Mouse (Mus musculus) thymus, postnatal 0 days (tissue): ENCODE data around the gene Pi4k2a. TPM values are rescaled to one million over a fixed set of nuclear protein-coding genes. Genes with fewer than 3 reads are reported as not detected.
A peak's percentile ranks its signal among the peaks of the same experiment; 100 is the strongest.

ENCODE experiments used
- DNase-seq: peaks from one replicate; pipeline ENCODE4 v3.0.0-alpha.2; 2015; ENCODE audit warnings: low spot score
- polyA plus RNA-seq: library from polyadenylated mRNA; unstranded; fragments of >200 nt; fragmentation: Nextera tagmentation; extraction: Ambion mirVana; gene quantifications from 2 replicates; pipeline ENCODE4 v1.2.1, GENCODE M21; 2015

The Pi4k2a gene
- polyA plus RNA-seq, 1 experiment from 2014 or later = 23.3 TPM

- no peak for DNase-seq
These were observed 68.2 kb downstream of the Pi4k2a start for GRCm38 (mm10) chr19:42158246-42159017.

- no peak for DNase-seq
These were observed 73.5 kb downstream of the Pi4k2a start, which contains the start of gene Zfyve27 for GRCm38 (mm10) chr19:42163764-42164163. Zfyve27 (plus strand) TSS chr19:42163951.

- DNase-seq = no peak
These were observed 73.9 kb downstream of the Pi4k2a start for GRCm38 (mm10) chr19:42164188-42164587.

GRCm38 (mm10) chr19:42166130-42166529, 75.9 kb downstream of the Pi4k2a start:
- peak; percentile 82 for DNase-seq

- DNase-seq = no peak
These were observed 76.5 kb downstream of the Pi4k2a start for GRCm38 (mm10) chr19:42166766-42167165.

GRCm38 (mm10) chr19:42167489-42167888, 77.2 kb downstream of the Pi4k2a start:
- no peak for DNase-seq

GRCm38 (mm10) chr19:42169322-42169975, 79.2 kb downstream of the Pi4k2a start:
- DNase-seq = no peak

- DNase-seq = peak; percentile 97
These were observed 80.0 kb downstream of the Pi4k2a start for GRCm38 (mm10) chr19:42170025-42170969.

Other genes starting within 250 kb of the Pi4k2a start
- gene Frat2, start 242.3 kb upstream of the Pi4k2a start, polyA plus RNA-seq = 12.1 and 16.0 TPM in 2 replicates
- 11.3 and 12.4 TPM in 2 replicates for gene Rrp12, start 194.3 kb upstream of the Pi4k2a start, polyA plus RNA-seq
- gene Pgam1, start 178.5 kb upstream of the Pi4k2a start, polyA plus RNA-seq = 251 and 275 TPM in 2 replicates
- 86.9 and 90.8 TPM in 2 replicates for gene Exosc1, start 157.0 kb upstream of the Pi4k2a start, polyA plus RNA-seq
- gene Zdhhc16, start 157.0 kb upstream of the Pi4k2a start, polyA plus RNA-seq = 67.3 and 67.8 TPM in 2 replicates
- gene Mms19, start 109.3 kb upstream of the Pi4k2a start, polyA plus RNA-seq = 28.0 and 31.2 TPM in 2 replicates
- gene Ubtd1, start 108.7 kb upstream of the Pi4k2a start, polyA plus RNA-seq = 15.4 and 16.0 TPM in 2 replicates
- 0.21 TPM in 1 of 2 replicates, not detected in the other for gene Ankrd2, start 54.5 kb upstream of the Pi4k2a start, polyA plus RNA-seq
- 0.77 and 1.4 TPM in 2 replicates for gene Hoga1, start 44.9 kb upstream of the Pi4k2a start, polyA plus RNA-seq
- not detected in 2 replicates for gene 4933411K16Rik, start 38.2 kb upstream of the Pi4k2a start, polyA plus RNA-seq
- gene Morn4, start 4.1 kb upstream of the Pi4k2a start, polyA plus RNA-seq = 1.8 and 2.2 TPM in 2 replicates
- 20.6 and 21.3 TPM in 2 replicates for gene Avpi1, start 38.6 kb downstream of the Pi4k2a start, polyA plus RNA-seq
- gene Marveld1, start 56.9 kb downstream of the Pi4k2a start, polyA plus RNA-seq = 3.4 and 5.3 TPM in 2 replicates
- gene Zfyve27, start 73.5 kb downstream of the Pi4k2a start, polyA plus RNA-seq = 26.7 and 31.4 TPM in 2 replicates
- 0.36 and 0.49 TPM in 2 replicates for gene Sfrp5, start 111.8 kb downstream of the Pi4k2a start, polyA plus RNA-seq
- 0.39 and 0.52 TPM in 2 replicates for gene Golga7b, start 157.1 kb downstream of the Pi4k2a start, polyA plus RNA-seq